9 mouse cellular contexts compared by ENCODE assay signal in the genomic region with DNA sequence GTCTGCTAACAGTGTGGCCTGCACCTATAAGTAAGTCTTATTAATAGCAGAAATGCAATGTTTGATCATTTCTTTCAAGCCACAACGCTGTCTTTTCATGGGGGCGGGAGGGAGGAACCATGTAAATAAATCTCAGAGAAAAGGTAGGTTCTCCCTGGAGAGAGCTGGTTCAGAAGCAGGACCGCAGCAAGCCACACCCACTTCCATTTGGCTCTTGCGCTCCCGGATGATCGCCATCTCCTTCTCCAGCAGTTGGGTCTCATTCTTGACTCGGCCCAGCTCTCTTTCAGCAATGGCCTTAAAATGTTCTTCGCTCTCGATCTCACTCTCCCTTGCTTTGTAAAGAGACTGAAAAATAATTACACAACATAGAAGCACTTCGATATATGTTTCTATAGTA. TPM values are rescaled to one million over a fixed set of nuclear protein-coding genes. Genes with fewer than 3 reads are reported as not detected.
DNase-seq lines count a peak whose midpoint lies in the region; ATAC-seq and TF ChIP-seq lines count a peak whose summit lies in the region.
"Had no signal": no experiment of that assay in that cellular context is flagged by ENCODE, and none has a peak within 500 bp of the region (broad histone marks: within the 10 kb centered on the region; RNA-seq: fewer than 3 reads in every experiment).

No protein-coding gene starts in this region.

- ATAC-seq in heart, embryonic 13.5 days (ENCODE audit: extremely low read depth, insufficient number of reproducible peaks, low FRiP score, low TSS enrichment), result no peak
- ATAC-seq in lung, postnatal 0 days, result no peak
- ATAC-seq in intestine, postnatal 0 days, result no peak
- no peak for ATAC-seq in stomach, postnatal 0 days (ENCODE audit: low FRiP score, low TSS enrichment)

- H3K9ac ChIP-seq in heart, embryonic 13.5 days, result peak overlapping the region; percentile 28; the same call in 1 of the 2 replicates
- H3K9ac ChIP-seq in lung, postnatal 0 days (replicated peaks; ENCODE audit: low read depth), result no peak overlapping the region
- no peak overlapping the region for H3K9ac ChIP-seq in intestine, postnatal 0 days (ENCODE audit: low read depth, low read length)
- no peak overlapping the region for H3K9ac ChIP-seq in stomach, postnatal 0 days (ENCODE audit: low read length)

- peaks cover 4% of the 10 kb centered on the region; the same call in 1 of the 2 replicates for H3K9me3 ChIP-seq in heart, embryonic 13.5 days
- no peaks in the 10 kb centered on the region for H3K9me3 ChIP-seq in lung, postnatal 0 days (ENCODE audit: low read length)
- no peaks in the 10 kb centered on the region for H3K9me3 ChIP-seq in intestine, postnatal 0 days (ENCODE audit: control insufficient read depth)
- no peaks in the 10 kb centered on the region for H3K9me3 ChIP-seq in stomach, postnatal 0 days (ENCODE audit: control insufficient read depth, low read length)

- DNase-seq in heart, postnatal 4 days, result no peak
- DNase-seq in lung, postnatal 0 days (ENCODE audit: low spot score), result no peak
- no peak for DNase-seq in lung, postnatal 14 days
- DNase-seq in stomach, postnatal 0 days (ENCODE audit: low spot score), result peak; percentile 32
- no peak for DNase-seq in cerebellum, adult 8-10 months
- DNase-seq: adrenal gland, adult 8-10 months; cerebellum, postnatal 36 days had no signal

- no peak overlapping the region for H3K27ac ChIP-seq in heart, embryonic 13.5 days (replicated peaks)
- no peak overlapping the region for H3K27ac ChIP-seq in lung, postnatal 0 days (ENCODE audit: low read length)
- no peak overlapping the region for H3K27ac ChIP-seq in intestine, postnatal 0 days (ENCODE audit: low read depth, low read length)
- no peak overlapping the region for H3K27ac ChIP-seq in stomach, postnatal 0 days (replicated peaks)

- peak overlapping the region; percentile 27 for H3K4me3 ChIP-seq in heart, embryonic 13.5 days
- H3K4me3 ChIP-seq in lung, postnatal 0 days (ENCODE audit: low read depth, low read length), result 0 out of 2 replicates have a peak overlapping the region, but pooled peaks have one; percentile 3
- peak overlapping the region; percentile 23 for H3K4me3 ChIP-seq in intestine, postnatal 0 days (ENCODE audit: low read depth, low read length)
- H3K4me3 ChIP-seq in stomach, postnatal 0 days (ENCODE audit: low read depth, low read length), result peak overlapping the region; percentile 25

- peaks cover 13% of the 10 kb centered on the region for H3K4me1 ChIP-seq in heart, embryonic 13.5 days
- no peaks in the 10 kb centered on the region for H3K4me1 ChIP-seq in lung, postnatal 0 days (ENCODE audit: insufficient read depth, low read depth, low read length)
- no peaks in the 10 kb centered on the region; the same call in 1 of the 2 replicates for H3K4me1 ChIP-seq in intestine, postnatal 0 days (replicated peaks; ENCODE audit: control insufficient read depth, insufficient read depth, low read length)
- no peaks in the 10 kb centered on the region; the same call in 1 of the 2 replicates for H3K4me1 ChIP-seq in stomach, postnatal 0 days (replicated peaks; ENCODE audit: control insufficient read depth, insufficient read depth)

- WGBS in heart, embryonic 13.5 days, result 40% methylated on average over 10 of the region's 10 CpGs
- WGBS in lung, postnatal 0 days, result 38% methylated on average over 10 of the region's 10 CpGs
- WGBS in intestine, postnatal 0 days, result 42% methylated on average over 10 of the region's 10 CpGs
- 32% methylated on average over 10 of the region's 10 CpGs for WGBS in stomach, postnatal 0 days

- no peak for TF ChIP-seq CTCF in lung, postnatal 0 days (IDR thresholded peaks at IDR 0.05)
- no peak for TF ChIP-seq CTCF in intestine, postnatal 0 days (IDR thresholded peaks at IDR 0.05; ENCODE audit: low read depth)
- TF ChIP-seq CTCF in stomach, postnatal 0 days (IDR thresholded peaks at IDR 0.05; ENCODE audit: low read depth), result no peak

- no peaks in the 10 kb centered on the region for H3K36me3 ChIP-seq in heart, embryonic 13.5 days
- no peaks in the 10 kb centered on the region for H3K36me3 ChIP-seq in lung, postnatal 0 days (ENCODE audit: insufficient read depth, low read length)
- H3K36me3 ChIP-seq in intestine, postnatal 0 days (ENCODE audit: control insufficient read depth, insufficient read depth), result no peaks in the 10 kb centered on the region
- H3K36me3 ChIP-seq in stomach, postnatal 0 days (ENCODE audit: control insufficient read depth, insufficient read depth, low read length), result no peaks in the 10 kb centered on the region

- H3K27me3 ChIP-seq in heart, embryonic 13.5 days (replicated peaks), result no peaks in the 10 kb centered on the region
- no peaks in the 10 kb centered on the region for H3K27me3 ChIP-seq in lung, postnatal 0 days (replicated peaks; ENCODE audit: insufficient read depth, low read length)
- no peaks in the 10 kb centered on the region for H3K27me3 ChIP-seq in intestine, postnatal 0 days (replicated peaks; ENCODE audit: control insufficient read depth, insufficient read depth, low read length)
- H3K27me3 ChIP-seq in stomach, postnatal 0 days (ENCODE audit: control insufficient read depth, insufficient read depth, low read length), result no peaks in the 10 kb centered on the region

- H3K4me2 ChIP-seq in heart, embryonic 13.5 days, result peak overlapping the region; percentile 56
- H3K4me2 ChIP-seq in lung, postnatal 0 days (replicated peaks; ENCODE audit: low read depth, low read length), result peak overlapping the region; percentile 22; the same call in 1 of the 2 replicates
- peak overlapping the region; percentile 50 for H3K4me2 ChIP-seq in intestine, postnatal 0 days (replicated peaks; ENCODE audit: low read depth)
- peak overlapping the region; percentile 45 for H3K4me2 ChIP-seq in stomach, postnatal 0 days (replicated peaks; ENCODE audit: low read depth)

- no peak for TF ChIP-seq EP300 in lung, postnatal 0 days (IDR thresholded peaks at IDR 0.05)
- no peak for TF ChIP-seq EP300 in stomach, postnatal 0 days (optimal IDR thresholded peaks at IDR 0.05)

RNA-seq across cellular contexts. Expression of a gene that starts 5.2 kb away (rescaled TPM):
- polyA plus RNA-seq in heart, embryonic 13.5 days (2015; fragmentation: Nextera tagmentation; extraction: Ambion mirVana), result 1.1 and 1.4 TPM in 2 replicates
- under 1 TPM; 0.24 to 0.81 TPM for total RNA-seq in heart, postnatal 4 days (2021)
- polyA plus RNA-seq in lung, postnatal 0 days (2015; fragmentation: Nextera tagmentation; extraction: Ambion mirVana), result 6.4 and 10.8 TPM in 2 replicates
- 0.39 and 0.67 TPM in 2 replicates for polyA plus RNA-seq in intestine, postnatal 0 days (2015; fragmentation: Nextera tagmentation; extraction: Ambion mirVana)
- 0.65 and 0.80 TPM in 2 replicates for polyA plus RNA-seq in stomach, postnatal 0 days (2015; fragmentation: Nextera tagmentation; extraction: Ambion mirVana)

RNA-seq across cellular contexts. Expression of a gene that starts 39.2 kb away (rescaled TPM):
- polyA plus RNA-seq in heart, embryonic 13.5 days (2015; fragmentation: Nextera tagmentation; extraction: Ambion mirVana), result 39.8 and 45.6 TPM in 2 replicates
- 10 to 100 TPM; 26.5 to 28.8 TPM for total RNA-seq in heart, postnatal 4 days (2021)
- 47.5 and 57.9 TPM in 2 replicates for polyA plus RNA-seq in lung, postnatal 0 days (2015; fragmentation: Nextera tagmentation; extraction: Ambion mirVana)
- 26.5 and 34.0 TPM in 2 replicates for polyA plus RNA-seq in intestine, postnatal 0 days (2015; fragmentation: Nextera tagmentation; extraction: Ambion mirVana)
- 30.9 and 31.4 TPM in 2 replicates for polyA plus RNA-seq in stomach, postnatal 0 days (2015; fragmentation: Nextera tagmentation; extraction: Ambion mirVana)
